Mouse (Mus musculus): ENCODE measurements around the gene Lbhd2. TPM values are rescaled to one million over a fixed set of nuclear protein-coding genes. Genes with fewer than 3 reads are reported as not detected.

The Lbhd2 gene
- polyA plus RNA-seq, 1 experiment from 2014 or later, result 1.4 TPM

- peak overlapping the region; percentile 98 for H3K9ac ChIP-seq (ENCODE audit: low read length)
- H3K27ac ChIP-seq (ENCODE audit: low read length), result peak overlapping the region; percentile 42
- H3K4me2 ChIP-seq (ENCODE audit: low read depth, low read length), result peak overlapping the region; percentile 89
- H3K27me3 ChIP-seq (ENCODE audit: control insufficient read depth, insufficient read depth, low read length), result no peaks in the 10 kb centered on the region
- H3K4me3 ChIP-seq (ENCODE audit: low read length), result peak overlapping the region; percentile 98
- peaks cover 31% of the 10 kb centered on the region for H3K4me1 ChIP-seq (ENCODE audit: control insufficient read depth, insufficient read depth, low read length)
- no peak for ATAC-seq (replicated peaks; ENCODE audit: extremely low read depth, insufficient read depth, low FRiP score)
- H3K9me3 ChIP-seq (replicated peaks; ENCODE audit: control insufficient read depth, low read length), result no peaks in the 10 kb centered on the region
- H3K36me3 ChIP-seq (ENCODE audit: control insufficient read depth, insufficient read depth), result no peaks in the 10 kb centered on the region
- WGBS, result 36% methylated on average over 12 of the region's 12 CpGs
Observed at GRCm38 (mm10) chr12:111375559-111375958, 31.1 kb upstream of the Lbhd2 start.

- no peak for ATAC-seq (replicated peaks; ENCODE audit: extremely low read depth, insufficient read depth, low FRiP score)
- WGBS, result 10% methylated on average over 6 of the region's 6 CpGs
- Histone ChIP-seq H3K27ac (ENCODE audit: low read length) (peak overlapping the region; percentile 42), H3K27me3 (ENCODE audit: control insufficient read depth, insufficient read depth, low read length) (no peaks in the 10 kb centered on the region), H3K4me3 (ENCODE audit: low read length) (peak overlapping the region; percentile 98), H3K4me2 (ENCODE audit: low read depth, low read length) (peak overlapping the region; percentile 89), H3K36me3 (ENCODE audit: control insufficient read depth, insufficient read depth) (no peaks in the 10 kb centered on the region), H3K4me1 (ENCODE audit: control insufficient read depth, insufficient read depth, low read length) (peaks cover 29% of the 10 kb centered on the region), H3K9me3 (replicated peaks; ENCODE audit: control insufficient read depth, low read length) (no peaks in the 10 kb centered on the region), H3K9ac (ENCODE audit: low read length) (peak overlapping the region; percentile 98)
Observed at GRCm38 (mm10) chr12:111376053-111376452, 30.6 kb upstream of the Lbhd2 start.

GRCm38 (mm10) chr12:111376826-111377331, 29.7 kb upstream of the Lbhd2 start:
- peak; percentile 34 for ATAC-seq (replicated peaks; ENCODE audit: extremely low read depth, insufficient read depth, low FRiP score)
- peak overlapping the region; percentile 89 for H3K4me2 ChIP-seq (ENCODE audit: low read depth, low read length)
- H3K4me3 ChIP-seq (ENCODE audit: low read length), result peak overlapping the region; percentile 98
- H3K27ac ChIP-seq (ENCODE audit: low read length), result peak overlapping the region; percentile 98
- H3K27me3 ChIP-seq (ENCODE audit: control insufficient read depth, insufficient read depth, low read length), result no peaks in the 10 kb centered on the region
- H3K4me1 ChIP-seq (ENCODE audit: control insufficient read depth, insufficient read depth, low read length), result peaks cover 27% of the 10 kb centered on the region
- peak overlapping the region; percentile 98 for H3K9ac ChIP-seq (ENCODE audit: low read length)
- H3K9me3 ChIP-seq (replicated peaks; ENCODE audit: control insufficient read depth, low read length), result no peaks in the 10 kb centered on the region
- under 1% methylated on average over 49 of the region's 49 CpGs for WGBS
- H3K36me3 ChIP-seq (ENCODE audit: control insufficient read depth, insufficient read depth), result no peaks in the 10 kb centered on the region

GRCm38 (mm10) chr12:111377376-111377973, 29.1 kb upstream of the Lbhd2 start, which contains the start of gene Cdc42bpb:
TSS of gene Cdc42bpb (minus strand) at chr12:111377718.
- H3K4me3 ChIP-seq (ENCODE audit: low read length), result peak within 1 kb of the TSS; percentile 98
- H3K36me3 ChIP-seq (ENCODE audit: control insufficient read depth, insufficient read depth), result no peaks in the 10 kb centered on the region
- ATAC-seq (replicated peaks; ENCODE audit: extremely low read depth, insufficient read depth, low FRiP score), result peak; percentile 91
- peaks cover 26% of the 10 kb centered on the region for H3K4me1 ChIP-seq (ENCODE audit: control insufficient read depth, insufficient read depth, low read length)
- H3K27ac ChIP-seq (ENCODE audit: low read length), result peak within 1 kb of the TSS; percentile 98
- H3K4me2 ChIP-seq (ENCODE audit: low read depth, low read length), result peak within 1 kb of the TSS; percentile 89
- no peaks in the 10 kb centered on the region for H3K9me3 ChIP-seq (replicated peaks; ENCODE audit: control insufficient read depth, low read length)
- peak within 1 kb of the TSS; percentile 98 for H3K9ac ChIP-seq (ENCODE audit: low read length)
- H3K27me3 ChIP-seq (ENCODE audit: control insufficient read depth, insufficient read depth, low read length), result no peaks in the 10 kb centered on the region
- under 1% methylated on average over 93 of the region's 94 CpGs for WGBS

GRCm38 (mm10) chr12:111377986-111378490, 28.6 kb upstream of the Lbhd2 start:
- Histone ChIP-seq H3K36me3 (ENCODE audit: control insufficient read depth, insufficient read depth) (no peaks in the 10 kb centered on the region), H3K27ac (ENCODE audit: low read length) (peak overlapping the region; percentile 98), H3K9ac (ENCODE audit: low read length) (peak overlapping the region; percentile 98), H3K27me3 (ENCODE audit: control insufficient read depth, insufficient read depth, low read length) (no peaks in the 10 kb centered on the region), H3K4me1 (ENCODE audit: control insufficient read depth, insufficient read depth, low read length) (peaks cover 26% of the 10 kb centered on the region), H3K4me3 (ENCODE audit: low read length) (peak overlapping the region; percentile 98), H3K4me2 (ENCODE audit: low read depth, low read length) (peak overlapping the region; percentile 89), H3K9me3 (replicated peaks; ENCODE audit: control insufficient read depth, low read length) (no peaks in the 10 kb centered on the region)
- peak; percentile 28 for ATAC-seq (replicated peaks; ENCODE audit: extremely low read depth, insufficient read depth, low FRiP score)
- WGBS, result under 1% methylated on average over 32 of the region's 32 CpGs

- no peak overlapping the region for H3K4me3 ChIP-seq (ENCODE audit: low read length)
- peak overlapping the region; percentile 89 for H3K4me2 ChIP-seq (ENCODE audit: low read depth, low read length)
- peaks cover 25% of the 10 kb centered on the region for H3K4me1 ChIP-seq (ENCODE audit: control insufficient read depth, insufficient read depth, low read length)
- H3K27ac ChIP-seq (ENCODE audit: low read length), result no peak overlapping the region
- no peaks in the 10 kb centered on the region for H3K36me3 ChIP-seq (ENCODE audit: control insufficient read depth, insufficient read depth)
- no peak overlapping the region for H3K9ac ChIP-seq (ENCODE audit: low read length)
- H3K27me3 ChIP-seq (ENCODE audit: control insufficient read depth, insufficient read depth, low read length), result no peaks in the 10 kb centered on the region
- no peak for ATAC-seq (replicated peaks; ENCODE audit: extremely low read depth, insufficient read depth, low FRiP score)
- 75% methylated on average over 12 of the region's 12 CpGs for WGBS
- H3K9me3 ChIP-seq (replicated peaks; ENCODE audit: control insufficient read depth, low read length), result no peaks in the 10 kb centered on the region
Observed at GRCm38 (mm10) chr12:111378812-111379211, 27.8 kb upstream of the Lbhd2 start.

GRCm38 (mm10) chr12:111385883-111386641, 20.5 kb upstream of the Lbhd2 start:
- H3K27ac ChIP-seq (ENCODE audit: low read length), result peak overlapping the region; percentile 82
- H3K36me3 ChIP-seq (ENCODE audit: control insufficient read depth, insufficient read depth), result no peaks in the 10 kb centered on the region
- no peak overlapping the region; the same call in 1 of the 2 replicates for H3K4me2 ChIP-seq (ENCODE audit: low read depth, low read length)
- 70% methylated on average over 13 of the region's 13 CpGs for WGBS
- ATAC-seq (replicated peaks; ENCODE audit: extremely low read depth, insufficient read depth, low FRiP score), result no peak; the same call in 1 of the 2 replicates
- H3K27me3 ChIP-seq (ENCODE audit: control insufficient read depth, insufficient read depth, low read length), result no peaks in the 10 kb centered on the region
- H3K9me3 ChIP-seq (replicated peaks; ENCODE audit: control insufficient read depth, low read length), result no peaks in the 10 kb centered on the region
- H3K9ac ChIP-seq (ENCODE audit: low read length), result peak overlapping the region; percentile 12; the same call in 1 of the 2 replicates
- H3K4me1 ChIP-seq (ENCODE audit: control insufficient read depth, insufficient read depth, low read length), result peaks cover 14% of the 10 kb centered on the region
- H3K4me3 ChIP-seq (ENCODE audit: low read length), result no peak overlapping the region

- H3K27me3 ChIP-seq (ENCODE audit: control insufficient read depth, insufficient read depth, low read length), result no peaks in the 10 kb centered on the region
- H3K27ac ChIP-seq (ENCODE audit: low read length), result peak overlapping the region; percentile 82
- no peak overlapping the region; the same call in 1 of the 2 replicates for H3K4me2 ChIP-seq (ENCODE audit: low read depth, low read length)
- 23% methylated on average over 8 of the region's 8 CpGs for WGBS
- ATAC-seq (replicated peaks; ENCODE audit: extremely low read depth, insufficient read depth, low FRiP score), result peak; percentile 91
- no peaks in the 10 kb centered on the region for H3K9me3 ChIP-seq (replicated peaks; ENCODE audit: control insufficient read depth, low read length)
- peaks cover 14% of the 10 kb centered on the region for H3K4me1 ChIP-seq (ENCODE audit: control insufficient read depth, insufficient read depth, low read length)
- peak overlapping the region; percentile 20; the same call in 1 of the 2 replicates for H3K9ac ChIP-seq (ENCODE audit: low read length)
- no peak overlapping the region for H3K4me3 ChIP-seq (ENCODE audit: low read length)
- H3K36me3 ChIP-seq (ENCODE audit: control insufficient read depth, insufficient read depth), result no peaks in the 10 kb centered on the region
Observed at GRCm38 (mm10) chr12:111386642-111387120, 19.9 kb upstream of the Lbhd2 start.

Measured in heart, embryonic 16.5 days (tissue).